Mouse (Mus musculus) G1E (cell line): ENCODE data around the gene Mxi1.

Experiments used
- CTCF ChIP-seq: IDR thresholded peaks from 2 replicates; pipeline ENCODE4 v1.5.1; 2012; ENCODE audit warnings: low read depth, low read length, inconsistent platforms, mixed read lengths
- GATA1 ChIP-seq: IDR thresholded peaks from 2 replicates; pipeline ENCODE4 v1.6.1; 2012; ENCODE audit warnings: borderline replicate concordance, low read length, inconsistent platforms, mixed read lengths

DNA sequence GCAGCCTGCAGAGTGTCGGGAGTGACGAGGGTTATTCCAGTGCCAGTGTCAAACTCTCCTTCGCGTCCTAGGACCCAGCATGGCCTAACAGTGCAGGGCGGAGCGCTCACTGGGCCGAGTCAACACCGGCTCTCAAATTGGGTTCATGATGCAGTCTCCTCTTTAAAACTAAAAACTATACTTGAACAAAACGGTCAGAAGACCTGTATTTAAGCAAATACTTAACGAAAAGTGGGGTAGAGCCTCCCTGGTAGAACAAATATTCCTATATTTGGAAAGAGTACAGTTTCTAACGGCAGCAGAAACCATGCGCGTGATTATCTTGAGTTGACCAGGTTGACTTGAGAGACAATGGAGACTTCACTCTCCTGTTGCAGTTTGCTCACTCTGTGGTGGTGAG, 61.3 kb downstream of the Mxi1 start, which contains the start of gene Gm10197:
- no peak for TF ChIP-seq CTCF
- no peak for TF ChIP-seq GATA1
